Mouse (Mus musculus): ENCODE data around the gene Gpr1. TPM values are rescaled to one million over a fixed set of nuclear protein-coding genes. Genes with fewer than 3 reads are reported as not detected.

Gene Gpr1
- polyA plus RNA-seq, 1 experiment from 2014 or later, result 0.17 TPM

- Histone ChIP-seq H3K4me3 (replicated peaks; ENCODE audit: low read depth, low read length) (no peak overlapping the region), H3K9ac (ENCODE audit: low read depth, low read length) (no peak overlapping the region), H3K9me3 (replicated peaks; ENCODE audit: low read length) (no peaks in the 10 kb centered on the region), H3K36me3 (ENCODE audit: insufficient read depth, low read length) (no peaks in the 10 kb centered on the region), H3K4me1 (replicated peaks; ENCODE audit: insufficient read depth, low read length) (no peaks in the 10 kb centered on the region), H3K27me3 (ENCODE audit: insufficient read depth, low read length) (peaks cover 66% of the 10 kb centered on the region), H3K27ac (no peak overlapping the region), H3K4me2 (ENCODE audit: low read length) (no peak overlapping the region)
- DNase-seq (ENCODE audit: low spot score), result no peak
- WGBS, result 53% methylated on average over 2 of the region's 2 CpGs
- TF ChIP-seq CTCF (IDR thresholded peaks at IDR 0.05; ENCODE audit: low read depth), result no peak
- ATAC-seq (replicated peaks; ENCODE audit: low FRiP score, low read depth), result no peak
These were observed 44.2 kb upstream of the Gpr1 start for GRCm38 (mm10) chr1:63258501-63258900.

- ATAC-seq (replicated peaks; ENCODE audit: low FRiP score, low read depth) (no peak), DNase-seq (ENCODE audit: low spot score) (no peak)
- Histone ChIP-seq H3K9me3 (replicated peaks; ENCODE audit: low read length) (no peaks in the 10 kb centered on the region), H3K4me3 (replicated peaks; ENCODE audit: low read depth, low read length) (no peak overlapping the region), H3K27ac (no peak overlapping the region), H3K36me3 (ENCODE audit: insufficient read depth, low read length) (no peaks in the 10 kb centered on the region), H3K4me2 (ENCODE audit: low read length) (no peak overlapping the region), H3K9ac (ENCODE audit: low read depth, low read length) (no peak overlapping the region), H3K4me1 (replicated peaks; ENCODE audit: insufficient read depth, low read length) (no peaks in the 10 kb centered on the region), H3K27me3 (ENCODE audit: insufficient read depth, low read length) (peaks cover 77% of the 10 kb centered on the region)
- 26% methylated on average over 5 of the region's 5 CpGs for WGBS
- TF ChIP-seq CTCF (IDR thresholded peaks at IDR 0.05; ENCODE audit: low read depth), result no peak
These were observed 41.7 kb upstream of the Gpr1 start for GRCm38 (mm10) chr1:63256083-63256482.

DNA sequence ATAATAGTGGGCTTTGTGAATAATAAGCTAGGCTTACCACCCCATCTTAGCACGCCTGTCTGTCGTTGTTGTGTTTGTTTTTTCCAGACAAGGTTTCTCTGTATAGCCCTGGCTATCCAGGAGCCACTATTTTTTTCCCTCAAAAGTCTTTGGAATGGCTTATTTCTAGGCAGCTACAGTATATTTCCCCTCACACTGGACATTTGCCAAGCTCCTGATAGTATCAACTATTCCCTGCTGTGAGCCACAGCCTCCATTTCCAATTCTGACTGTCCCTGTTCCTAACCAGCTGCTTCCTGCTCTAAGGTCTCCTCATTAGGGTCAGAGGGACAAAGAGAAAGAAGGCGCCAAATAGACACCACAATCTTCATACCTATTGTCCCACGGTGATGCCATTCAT, 40.8 kb upstream of the Gpr1 start:
- H3K4me1 ChIP-seq (replicated peaks; ENCODE audit: insufficient read depth, low read length), result no peaks in the 10 kb centered on the region
- no peaks in the 10 kb centered on the region for H3K9me3 ChIP-seq (replicated peaks; ENCODE audit: low read length)
- WGBS, result 23% methylated on average over 4 of the region's 4 CpGs
- no peak overlapping the region for H3K9ac ChIP-seq (ENCODE audit: low read depth, low read length)
- no peak for TF ChIP-seq CTCF (IDR thresholded peaks at IDR 0.05; ENCODE audit: low read depth)
- ATAC-seq (replicated peaks; ENCODE audit: low FRiP score, low read depth) (no peak), DNase-seq (ENCODE audit: low spot score) (no peak)
- peaks cover 77% of the 10 kb centered on the region for H3K27me3 ChIP-seq (ENCODE audit: insufficient read depth, low read length)
- H3K27ac ChIP-seq, result no peak overlapping the region
- no peak overlapping the region for H3K4me3 ChIP-seq (replicated peaks; ENCODE audit: low read depth, low read length)
- H3K36me3 ChIP-seq (ENCODE audit: insufficient read depth, low read length), result no peaks in the 10 kb centered on the region
- no peak overlapping the region for H3K4me2 ChIP-seq (ENCODE audit: low read length)

DNA sequence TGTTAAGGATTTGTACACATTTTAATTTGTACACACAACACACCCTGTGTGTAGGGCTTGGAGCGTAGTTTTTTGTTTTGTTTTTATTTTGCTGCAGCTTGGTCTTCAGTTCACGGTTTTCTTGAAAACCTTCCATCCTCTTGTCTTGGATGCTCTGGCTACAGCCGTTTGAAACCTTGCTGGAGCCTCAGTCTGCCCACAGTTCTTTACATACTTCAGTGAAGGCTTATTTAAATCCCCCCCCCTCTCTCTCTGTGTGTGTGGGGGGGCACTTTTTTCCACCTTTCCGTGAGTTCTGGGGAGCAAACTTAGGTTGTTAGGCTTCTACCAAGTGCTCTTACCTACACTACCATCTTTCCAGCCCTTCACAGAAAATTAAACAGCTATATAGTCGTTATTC, 38.9 kb upstream of the Gpr1 start:
- H3K27me3 ChIP-seq (ENCODE audit: insufficient read depth, low read length), result peaks cover 83% of the 10 kb centered on the region
- no peaks in the 10 kb centered on the region for H3K9me3 ChIP-seq (replicated peaks; ENCODE audit: low read length)
- no peaks in the 10 kb centered on the region for H3K4me1 ChIP-seq (replicated peaks; ENCODE audit: insufficient read depth, low read length)
- TF ChIP-seq CTCF (IDR thresholded peaks at IDR 0.05; ENCODE audit: low read depth), result no peak
- H3K4me3 ChIP-seq (replicated peaks; ENCODE audit: low read depth, low read length), result no peak overlapping the region
- DNase-seq (ENCODE audit: low spot score), result no peak
- H3K9ac ChIP-seq (ENCODE audit: low read depth, low read length), result no peak overlapping the region
- WGBS, result 38% methylated on average over 5 of the region's 5 CpGs
- no peaks in the 10 kb centered on the region for H3K36me3 ChIP-seq (ENCODE audit: insufficient read depth, low read length)
- ATAC-seq (replicated peaks; ENCODE audit: low FRiP score, low read depth), result no peak
- no peak overlapping the region for H3K27ac ChIP-seq
- H3K4me2 ChIP-seq (ENCODE audit: low read length), result no peak overlapping the region

DNA sequence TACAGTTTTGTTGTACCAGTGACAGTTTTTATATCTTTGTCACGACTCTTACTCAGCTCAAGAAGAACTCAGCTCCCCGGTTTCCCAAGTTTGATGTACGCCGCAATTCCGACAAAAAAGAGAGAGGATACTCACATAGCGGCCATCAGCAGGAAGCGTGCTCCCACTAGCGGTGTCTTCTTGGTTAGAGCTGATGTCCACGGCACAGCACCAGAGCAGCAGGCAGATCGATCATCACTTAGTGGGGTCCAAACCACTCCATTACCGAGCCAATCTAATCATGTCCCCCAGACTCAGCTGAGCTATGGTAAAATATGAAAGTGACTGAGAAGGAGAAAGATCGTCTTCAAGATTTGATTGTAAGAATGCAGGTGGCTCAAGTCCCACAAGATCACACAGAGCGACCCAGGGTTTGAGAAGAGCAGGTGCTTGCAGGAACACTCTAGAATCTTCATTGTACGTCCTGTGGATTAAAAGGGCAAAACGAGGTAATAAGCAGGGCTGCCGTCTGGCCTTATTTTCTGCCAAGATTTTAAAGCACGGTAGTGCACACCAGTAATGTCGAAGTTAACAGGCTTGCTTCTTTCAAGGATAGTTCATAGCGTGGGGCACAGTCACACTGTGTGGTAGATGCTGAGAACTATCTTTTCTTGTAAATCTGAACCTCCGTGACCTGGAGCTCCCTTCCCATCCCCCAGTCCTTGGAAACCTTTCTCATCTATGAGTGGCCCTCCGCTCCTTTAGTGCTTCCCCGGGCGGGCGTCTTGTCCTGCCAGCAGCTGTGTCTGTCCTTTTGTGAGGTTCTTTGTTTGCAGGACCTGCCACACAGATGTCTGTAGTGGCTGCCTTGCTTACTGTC, 38.2 kb upstream of the Gpr1 start:
- no peak overlapping the region for H3K4me2 ChIP-seq (ENCODE audit: low read length)
- peak; percentile 54; the same call in 1 of the 2 replicates for TF ChIP-seq CTCF (IDR thresholded peaks at IDR 0.05; ENCODE audit: low read depth)
- no peak overlapping the region for H3K27ac ChIP-seq
- no peak overlapping the region for H3K9ac ChIP-seq (ENCODE audit: low read depth, low read length)
- 47% methylated on average over 24 of the region's 24 CpGs for WGBS
- H3K4me1 ChIP-seq (replicated peaks; ENCODE audit: insufficient read depth, low read length), result no peaks in the 10 kb centered on the region
- H3K27me3 ChIP-seq (ENCODE audit: insufficient read depth, low read length), result peaks cover 82% of the 10 kb centered on the region
- DNase-seq (ENCODE audit: low spot score) (no peak), ATAC-seq (replicated peaks; ENCODE audit: low FRiP score, low read depth) (no peak)
- H3K4me3 ChIP-seq (replicated peaks; ENCODE audit: low read depth, low read length), result no peak overlapping the region
- H3K9me3 ChIP-seq (replicated peaks; ENCODE audit: low read length), result no peaks in the 10 kb centered on the region
- H3K36me3 ChIP-seq (ENCODE audit: insufficient read depth, low read length), result no peaks in the 10 kb centered on the region

DNA sequence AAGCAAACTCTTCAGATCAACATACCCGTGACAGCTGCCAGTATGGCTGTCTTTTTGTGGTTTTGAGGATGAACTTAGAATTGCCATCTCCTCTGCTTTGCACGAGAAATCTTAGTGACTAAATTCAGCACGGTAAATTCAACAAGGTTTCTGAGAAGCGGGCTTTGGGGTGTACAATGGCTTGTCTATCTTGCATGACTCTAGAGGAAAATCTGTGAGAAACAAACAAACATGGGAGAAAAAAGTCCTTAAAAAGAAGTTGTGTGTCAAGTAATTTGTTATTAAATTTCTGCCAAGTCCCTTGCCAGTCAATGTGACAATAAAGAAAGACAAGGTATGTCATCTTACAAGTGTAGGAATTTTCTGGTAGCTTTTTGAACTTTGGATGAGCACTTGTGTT, 34.9 kb upstream of the Gpr1 start:
- DNase-seq (ENCODE audit: low spot score) (no peak), ATAC-seq (replicated peaks; ENCODE audit: low FRiP score, low read depth) (no peak)
- Histone ChIP-seq H3K9ac (ENCODE audit: low read depth, low read length) (no peak overlapping the region), H3K4me1 (replicated peaks; ENCODE audit: insufficient read depth, low read length) (0 out of 2 replicates have a peak, but pooled peaks cover 3% of the 10 kb centered on the region), H3K27me3 (ENCODE audit: insufficient read depth, low read length) (peaks cover 77% of the 10 kb centered on the region), H3K36me3 (ENCODE audit: insufficient read depth, low read length) (no peaks in the 10 kb centered on the region), H3K9me3 (replicated peaks; ENCODE audit: low read length) (no peaks in the 10 kb centered on the region), H3K4me2 (ENCODE audit: low read length) (no peak overlapping the region), H3K27ac (no peak overlapping the region), H3K4me3 (replicated peaks; ENCODE audit: low read depth, low read length) (no peak overlapping the region)
- TF ChIP-seq CTCF (IDR thresholded peaks at IDR 0.05; ENCODE audit: low read depth), result no peak
- WGBS, result 58% methylated on average over 4 of the region's 4 CpGs
